Mouse (Mus musculus) liver, embryonic 13.5 days (tissue): ENCODE results near the gene Scamp1. TPM values are rescaled to one million over a fixed set of nuclear protein-coding genes. Genes with fewer than 3 reads are reported as not detected.

Experiments used
- ATAC-seq: fragments of 200-750 bp; cut with Nextera tagmentation; 2 replicates; pipeline ENCODE4 v1.8.0; 2017; ENCODE audit warnings: low read depth, mild to moderate bottlenecking, moderate number of reproducible peaks, moderate library complexity
- DNase-seq: peaks from one replicate; pipeline ENCODE4 v3.0.0; 2022
- H3K27ac ChIP-seq: fragments of 300-500 bp; sonication (generic); 2 replicates; pipeline ENCODE4 v1.5.1; 2015; ENCODE audit warnings: moderate library complexity, mild to moderate bottlenecking, inconsistent platforms
- H3K27me3 ChIP-seq: fragments of 300-500 bp; sonication (generic); 2 replicates; pipeline ENCODE4 v1.6.1; 2015; ENCODE audit warnings: mild to moderate bottlenecking, inconsistent platforms
- H3K36me3 ChIP-seq: fragments of 300-500 bp; sonication (generic); 2 replicates; pipeline ENCODE4 v1.6.1; 2015; ENCODE audit warnings: mild to moderate bottlenecking, inconsistent platforms
- H3K4me1 ChIP-seq: fragments of 300-500 bp; sonication (generic); replicated peaks from 2 replicates; pipeline ENCODE4 v1.6.1; 2015; ENCODE audit warnings: inconsistent platforms
- H3K4me2 ChIP-seq: fragments of 300-500 bp; sonication (generic); 2 replicates; pipeline ENCODE4 v1.6.1; 2015; ENCODE audit warnings: inconsistent platforms, mild to moderate bottlenecking, moderate library complexity
- H3K4me3 ChIP-seq: fragments of 300-500 bp; sonication (generic); replicated peaks from 2 replicates; pipeline ENCODE4 v1.5.1; 2015; ENCODE audit warnings: mild to moderate bottlenecking, inconsistent platforms
- H3K9ac ChIP-seq: fragments of 300-500 bp; sonication (generic); 2 replicates; pipeline ENCODE4 v1.6.1; 2015; ENCODE audit warnings: mild to moderate bottlenecking, inconsistent platforms
- H3K9me3 ChIP-seq: fragments of 300-500 bp; sonication (generic); replicated peaks from 2 replicates; pipeline ENCODE4 v1.6.1; 2016; ENCODE audit warnings: inconsistent platforms
- WGBS: fragments of 180-500 bp; shearing (Covaris S2); methylation state at CpG from one replicate; pipeline ENCODE4 v1.1.7; 2015; ENCODE audit not compliant: insufficient replicate concordance; 5-methylcytosine and 5-hydroxymethylcytosine counted together
- polyA plus RNA-seq: library from polyadenylated mRNA; unstranded; fragments of >200 nt; fragmentation: Nextera tagmentation; extraction: Ambion mirVana; gene quantifications from 2 replicates; pipeline ENCODE4 v1.2.1, GENCODE M21; 2015

The Scamp1 gene
- polyA plus RNA-seq, 1 experiment from 2014 or later = 8.0 TPM

GRCm38 (mm10) chr13:94174577-94175279 lies 110.9 kb downstream of the Scamp1 start:
- 17% methylated on average over 16 of the region's 16 CpGs for WGBS
- Histone ChIP-seq H3K4me3 (peak overlapping the region; percentile 63), H3K9ac (peak overlapping the region; percentile 69)

GRCm38 (mm10) chr13:94173633-94174576 lies 111.8 kb downstream of the Scamp1 start:
- peak overlapping the region; percentile 63 for H3K4me3 ChIP-seq
- H3K4me1 ChIP-seq = peaks cover 64% of the 10 kb centered on the region
- H3K4me2 ChIP-seq = peak overlapping the region; percentile 89
- peak overlapping the region; percentile 69 for H3K9ac ChIP-seq
- peak overlapping the region; percentile 23 for H3K27ac ChIP-seq
- 1% methylated on average over 55 of the region's 55 CpGs for WGBS
- ATAC-seq (peak; percentile 65), DNase-seq (peak; percentile 50)
- no peaks in the 10 kb centered on the region for H3K36me3 ChIP-seq
- peaks cover 6% of the 10 kb centered on the region; the same call in 1 of the 2 replicates for H3K27me3 ChIP-seq
- no peaks in the 10 kb centered on the region for H3K9me3 ChIP-seq

More at GRCm38 (mm10) chr13:94174577-94175279, 110.9 kb downstream of the Scamp1 start:
- Histone ChIP-seq H3K9me3 (no peaks in the 10 kb centered on the region), H3K4me2 (peak overlapping the region; percentile 89), H3K27me3 (peaks cover 6% of the 10 kb centered on the region; the same call in 1 of the 2 replicates), H3K27ac (peak overlapping the region; percentile 47), H3K36me3 (no peaks in the 10 kb centered on the region), H3K4me1 (peaks cover 64% of the 10 kb centered on the region)
- DNase-seq = no peak
- no peak for ATAC-seq

- no peak for DNase-seq
- peaks cover 64% of the 10 kb centered on the region for H3K4me1 ChIP-seq
- H3K9me3 ChIP-seq = no peaks in the 10 kb centered on the region
- no peak overlapping the region for H3K27ac ChIP-seq
- H3K36me3 ChIP-seq = no peaks in the 10 kb centered on the region
- H3K27me3 ChIP-seq = peaks cover 11% of the 10 kb centered on the region
- ATAC-seq = no peak
- H3K9ac ChIP-seq = no peak overlapping the region
- no peak overlapping the region for H3K4me3 ChIP-seq
- H3K4me2 ChIP-seq = no peak overlapping the region
- 76% methylated on average over 15 of the region's 15 CpGs for WGBS
Measured at GRCm38 (mm10) chr13:94172533-94173310, 112.9 kb downstream of the Scamp1 start.

GRCm38 (mm10) chr13:94171612-94172011 lies 114.0 kb downstream of the Scamp1 start:
- peaks cover 11% of the 10 kb centered on the region for H3K27me3 ChIP-seq
- no peaks in the 10 kb centered on the region for H3K36me3 ChIP-seq
- no peak for DNase-seq
- no peaks in the 10 kb centered on the region for H3K9me3 ChIP-seq
- H3K4me3 ChIP-seq = no peak overlapping the region
- no peak for ATAC-seq
- WGBS = 28% methylated on average over 5 of the region's 5 CpGs
- H3K9ac ChIP-seq = no peak overlapping the region
- H3K27ac ChIP-seq = peak overlapping the region; percentile 23; the same call in 1 of the 2 replicates
- H3K4me2 ChIP-seq = no peak overlapping the region
- H3K4me1 ChIP-seq = peaks cover 58% of the 10 kb centered on the region

GRCm38 (mm10) chr13:94169325-94169916 lies 116.2 kb downstream of the Scamp1 start:
- ATAC-seq (no peak), DNase-seq (no peak)
- Histone ChIP-seq H3K4me2 (no peak overlapping the region), H3K9ac (no peak overlapping the region), H3K27me3 (peaks cover 4% of the 10 kb centered on the region; the same call in 1 of the 2 replicates), H3K27ac (no peak overlapping the region), H3K4me1 (peaks cover 40% of the 10 kb centered on the region), H3K36me3 (no peaks in the 10 kb centered on the region), H3K4me3 (no peak overlapping the region), H3K9me3 (no peaks in the 10 kb centered on the region)
- 46% methylated on average over 6 of the region's 6 CpGs for WGBS

GRCm38 (mm10) chr13:94168319-94168718 lies 117.3 kb downstream of the Scamp1 start:
- no peak for ATAC-seq

GRCm38 (mm10) chr13:94164501-94164900 lies 121.2 kb downstream of the Scamp1 start:
- Histone ChIP-seq H3K27ac (no peak overlapping the region), H3K9ac (no peak overlapping the region), H3K27me3 (peaks cover 4% of the 10 kb centered on the region; the same call in 1 of the 2 replicates), H3K4me1 (peaks cover 9% of the 10 kb centered on the region), H3K36me3 (no peaks in the 10 kb centered on the region), H3K4me3 (no peak overlapping the region), H3K4me2 (no peak overlapping the region), H3K9me3 (no peaks in the 10 kb centered on the region)
- DNase-seq = no peak
- no peak for ATAC-seq
- WGBS = 51% methylated on average over 6 of the region's 6 CpGs

More at GRCm38 (mm10) chr13:94168319-94168718, 117.3 kb downstream of the Scamp1 start:
- H3K9ac ChIP-seq = no peak overlapping the region
- H3K9me3 ChIP-seq = no peaks in the 10 kb centered on the region
- H3K36me3 ChIP-seq = no peaks in the 10 kb centered on the region
- no peak for DNase-seq
- H3K27ac ChIP-seq = no peak overlapping the region
- WGBS = 76% methylated on average over 5 of the region's 5 CpGs
- H3K4me1 ChIP-seq = peaks cover 29% of the 10 kb centered on the region
- peaks cover 4% of the 10 kb centered on the region; the same call in 1 of the 2 replicates for H3K27me3 ChIP-seq
- no peak overlapping the region for H3K4me3 ChIP-seq
- no peak overlapping the region for H3K4me2 ChIP-seq

- no peaks in the 10 kb centered on the region for H3K36me3 ChIP-seq
- no peaks in the 10 kb centered on the region for H3K9me3 ChIP-seq
- no peak for ATAC-seq
- H3K27me3 ChIP-seq = no peaks in the 10 kb centered on the region
- no peak overlapping the region for H3K4me3 ChIP-seq
- 0 out of 2 replicates have a peak overlapping the region, but pooled peaks have one; percentile 6 for H3K27ac ChIP-seq
- H3K4me1 ChIP-seq = peaks cover 9% of the 10 kb centered on the region
- no peak overlapping the region for H3K9ac ChIP-seq
- WGBS = 59% methylated on average over 7 of the region's 7 CpGs
- DNase-seq = no peak
- no peak overlapping the region for H3K4me2 ChIP-seq
Measured at GRCm38 (mm10) chr13:94159478-94160220, 126.0 kb downstream of the Scamp1 start.

- no peaks in the 10 kb centered on the region for H3K27me3 ChIP-seq
Measured at GRCm38 (mm10) chr13:94158864-94159477, 126.7 kb downstream of the Scamp1 start.

More at GRCm38 (mm10) chr13:94158864-94159477, 126.7 kb downstream of the Scamp1 start:
- Histone ChIP-seq H3K4me1 (peaks cover 7% of the 10 kb centered on the region), H3K9ac (no peak overlapping the region), H3K4me3 (no peak overlapping the region), H3K4me2 (no peak overlapping the region), H3K27ac (no peak overlapping the region), H3K36me3 (no peaks in the 10 kb centered on the region), H3K9me3 (no peaks in the 10 kb centered on the region)
- peak; percentile 51; the same call in 1 of the 2 replicates for ATAC-seq
- no peak for DNase-seq
- WGBS = 39% methylated on average over 6 of the region's 6 CpGs
